Mouse (Mus musculus) intestine, embryonic 15.5 days (tissue): ENCODE measurements around the gene St6galnac5. TPM values are rescaled to one million over a fixed set of nuclear protein-coding genes. Genes with fewer than 3 reads are reported as not detected.

Source experiments
- ATAC-seq: fragments of 200-750 bp; cut with Nextera tagmentation; 2 replicates; pipeline ENCODE4 v1.8.0; 2017; ENCODE audit warnings: moderate TSS enrichment, moderate library complexity
- H3K27ac ChIP-seq: fragments of 300-500 bp; sonication (generic); 2 replicates; pipeline ENCODE4 v1.5.1; 2015; ENCODE audit warnings: mild to moderate bottlenecking, inconsistent platforms
- H3K27me3 ChIP-seq: fragments of 300-500 bp; sonication (generic); replicated peaks from 2 replicates; pipeline ENCODE4 v1.6.1; 2015; ENCODE audit warnings: inconsistent platforms
- H3K36me3 ChIP-seq: fragments of 300-500 bp; sonication (generic); 2 replicates; pipeline ENCODE4 v1.6.1; 2015; ENCODE audit warnings: inconsistent platforms
- H3K4me1 ChIP-seq: fragments of 300-500 bp; sonication (generic); replicated peaks from 2 replicates; pipeline ENCODE4 v1.6.1; 2015; ENCODE audit warnings: inconsistent platforms
- H3K4me2 ChIP-seq: fragments of 300-500 bp; sonication (generic); replicated peaks from 2 replicates; pipeline ENCODE4 v1.6.1; 2015; ENCODE audit warnings: mild to moderate bottlenecking, inconsistent platforms
- H3K4me3 ChIP-seq: fragments of 300-500 bp; sonication (generic); replicated peaks from 2 replicates; pipeline ENCODE4 v1.5.1; 2015; ENCODE audit warnings: inconsistent platforms
- H3K9ac ChIP-seq: fragments of 300-500 bp; sonication (generic); 2 replicates; pipeline ENCODE4 v1.6.1; 2015; ENCODE audit warnings: inconsistent platforms
- H3K9me3 ChIP-seq: fragments of 300-500 bp; sonication (generic); 2 replicates; pipeline ENCODE4 v1.6.1; 2016; ENCODE audit warnings: inconsistent platforms
- WGBS: fragments of 180-500 bp; shearing (Covaris S2); methylation state at CpG from one replicate; pipeline ENCODE4 v1.1.7; 2015; 5-methylcytosine and 5-hydroxymethylcytosine counted together
- polyA plus RNA-seq: library from polyadenylated mRNA; unstranded; fragments of >200 nt; fragmentation: Nextera tagmentation; extraction: Ambion mirVana; gene quantifications from 2 replicates; pipeline ENCODE4 v1.2.1, GENCODE M21; 2015

St6galnac5 gene
- polyA plus RNA-seq, 1 experiment from 2014 or later: 0.40 TPM

DNA sequence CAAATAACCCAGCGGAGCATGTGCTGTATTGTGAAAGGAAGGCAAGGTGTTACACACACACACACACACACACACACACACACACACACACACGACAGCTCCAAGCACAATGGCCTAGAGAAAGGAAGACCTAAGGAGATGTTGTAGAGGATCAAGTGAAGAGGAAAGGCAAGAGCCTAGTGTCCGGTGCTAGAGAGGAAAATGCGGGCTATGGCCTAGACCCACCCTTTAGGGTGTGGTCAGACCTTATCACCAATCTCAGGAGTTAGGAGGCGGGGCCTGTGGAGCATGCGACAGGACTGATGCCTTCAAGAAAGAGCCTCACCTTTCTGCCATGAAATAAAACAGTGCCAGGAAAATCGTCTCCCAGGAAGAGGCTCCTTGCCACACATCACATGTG is 33.5 kb downstream of the St6galnac5 start:
- Histone ChIP-seq H3K9ac (no peak overlapping the region), H3K27ac (no peak overlapping the region), H3K27me3 (no peaks in the 10 kb centered on the region), H3K4me3 (no peak overlapping the region), H3K9me3 (no peaks in the 10 kb centered on the region), H3K4me1 (no peaks in the 10 kb centered on the region), H3K36me3 (no peaks in the 10 kb centered on the region), H3K4me2 (no peak overlapping the region)
- no peak for ATAC-seq
- 85% methylated on average over 7 of the region's 7 CpGs for WGBS

DNA sequence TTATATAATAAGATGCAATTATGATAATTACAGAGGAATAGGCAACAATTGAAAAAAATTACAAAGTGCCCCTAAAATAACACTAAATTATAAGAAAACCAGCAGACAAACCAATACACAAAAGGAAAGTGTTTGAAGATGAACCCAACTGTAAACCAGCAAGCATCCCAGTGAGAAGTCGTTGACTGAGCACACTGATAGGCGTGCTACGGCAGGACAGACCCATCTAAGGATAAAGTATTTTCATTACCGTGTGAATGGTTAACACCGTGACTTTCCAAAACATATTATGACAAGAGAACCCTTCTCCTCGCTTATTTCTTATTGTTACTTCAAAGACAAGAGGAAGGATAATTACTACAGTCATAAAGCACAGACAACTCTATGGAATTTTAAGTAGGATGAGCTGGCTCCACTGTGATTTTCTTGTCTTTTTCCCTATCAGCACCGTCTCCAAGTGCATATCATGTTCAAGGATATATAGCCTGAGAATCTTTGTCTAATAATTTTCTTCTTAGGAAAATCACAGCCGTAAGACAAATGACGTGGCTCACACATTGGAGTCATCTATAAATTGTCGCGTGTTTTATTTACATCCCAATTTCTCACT is 34.9 kb downstream of the St6galnac5 start:
- Histone ChIP-seq H3K9me3 (no peaks in the 10 kb centered on the region), H3K27ac (no peak overlapping the region), H3K4me3 (no peak overlapping the region), H3K36me3 (no peaks in the 10 kb centered on the region), H3K4me2 (no peak overlapping the region), H3K27me3 (no peaks in the 10 kb centered on the region), H3K9ac (no peak overlapping the region), H3K4me1 (no peaks in the 10 kb centered on the region)
- ATAC-seq: no peak
- 82% methylated on average over 11 of the region's 11 CpGs for WGBS

DNA sequence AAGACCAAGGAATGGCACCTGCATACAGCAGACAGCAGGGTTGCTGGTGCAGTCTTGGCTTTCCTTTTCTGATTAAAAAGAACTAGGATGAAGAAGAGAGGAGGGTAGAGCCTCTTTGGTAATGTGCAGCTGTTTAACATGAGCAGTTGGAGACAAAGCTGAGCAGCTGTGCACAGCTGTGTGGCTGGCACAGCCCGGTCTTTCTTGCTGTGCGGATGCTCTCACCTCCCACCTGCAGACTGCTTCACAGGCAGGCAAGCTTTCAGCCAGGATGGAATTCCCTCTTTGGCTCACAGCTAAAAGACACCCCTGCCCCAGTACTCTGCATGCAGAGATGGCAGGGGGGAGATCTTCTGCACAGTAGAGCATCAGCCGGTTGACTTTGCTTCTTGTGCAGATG is 37.3 kb downstream of the St6galnac5 start:
- Histone ChIP-seq H3K9ac (no peak overlapping the region), H3K27me3 (no peaks in the 10 kb centered on the region), H3K9me3 (no peaks in the 10 kb centered on the region), H3K4me3 (no peak overlapping the region), H3K4me1 (no peaks in the 10 kb centered on the region), H3K4me2 (no peak overlapping the region), H3K27ac (no peak overlapping the region), H3K36me3 (no peaks in the 10 kb centered on the region)
- WGBS: 73% methylated on average over 3 of the region's 3 CpGs
- ATAC-seq: no peak

DNA sequence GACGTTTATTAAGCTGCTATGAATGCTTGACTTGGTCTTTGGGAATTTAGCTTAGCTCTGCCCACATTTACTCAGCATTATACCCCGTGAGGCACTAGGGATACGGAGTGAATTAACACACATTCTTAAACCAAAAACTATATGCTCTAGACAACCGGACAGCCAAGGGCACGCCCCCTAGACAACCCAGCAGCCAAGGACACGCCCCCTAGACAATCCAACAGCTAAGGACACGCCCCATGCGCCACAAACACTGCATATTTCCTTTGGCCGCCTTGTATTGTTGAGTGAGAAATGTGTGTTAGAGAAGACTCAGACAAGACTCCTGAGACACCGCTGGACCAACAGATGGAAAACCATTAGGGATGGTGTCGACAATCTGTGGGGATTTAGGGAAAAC is 39.1 kb downstream of the St6galnac5 start:
- peak; percentile 72; the same call in 1 of the 2 replicates for ATAC-seq
- H3K4me1 ChIP-seq: no peaks in the 10 kb centered on the region
- no peak overlapping the region for H3K4me2 ChIP-seq
- H3K27ac ChIP-seq: no peak overlapping the region
- no peaks in the 10 kb centered on the region for H3K27me3 ChIP-seq
- H3K9me3 ChIP-seq: no peaks in the 10 kb centered on the region
- no peaks in the 10 kb centered on the region for H3K36me3 ChIP-seq
- no peak overlapping the region for H3K9ac ChIP-seq
- 68% methylated on average over 11 of the region's 11 CpGs for WGBS
- no peak overlapping the region for H3K4me3 ChIP-seq

GRCm38 (mm10) chr3:152941671-152942070 is 40.4 kb downstream of the St6galnac5 start:
- no peak overlapping the region for H3K9ac ChIP-seq
- ATAC-seq: no peak
- 80% methylated on average over 5 of the region's 5 CpGs for WGBS
- H3K36me3 ChIP-seq: no peaks in the 10 kb centered on the region
- H3K9me3 ChIP-seq: no peaks in the 10 kb centered on the region
- no peaks in the 10 kb centered on the region for H3K4me1 ChIP-seq
- no peak overlapping the region for H3K4me3 ChIP-seq
- H3K27ac ChIP-seq: no peak overlapping the region
- H3K27me3 ChIP-seq: no peaks in the 10 kb centered on the region
- H3K4me2 ChIP-seq: no peak overlapping the region

GRCm38 (mm10) chr3:152936313-152936712 is 45.7 kb downstream of the St6galnac5 start:
- 86% methylated on average over 3 of the region's 3 CpGs for WGBS
- H3K9ac ChIP-seq: no peak overlapping the region
- H3K27me3 ChIP-seq: no peaks in the 10 kb centered on the region
- no peak overlapping the region for H3K4me2 ChIP-seq
- no peak overlapping the region for H3K27ac ChIP-seq
- no peaks in the 10 kb centered on the region for H3K9me3 ChIP-seq
- H3K36me3 ChIP-seq: no peaks in the 10 kb centered on the region
- no peak overlapping the region for H3K4me3 ChIP-seq
- no peak for ATAC-seq
- H3K4me1 ChIP-seq: no peaks in the 10 kb centered on the region

GRCm38 (mm10) chr3:152933737-152934136 is 48.3 kb downstream of the St6galnac5 start:
- Histone ChIP-seq H3K4me2 (no peak overlapping the region), H3K4me1 (no peaks in the 10 kb centered on the region), H3K27me3 (no peaks in the 10 kb centered on the region), H3K36me3 (no peaks in the 10 kb centered on the region), H3K9me3 (no peaks in the 10 kb centered on the region), H3K4me3 (no peak overlapping the region), H3K27ac (no peak overlapping the region), H3K9ac (no peak overlapping the region)
- ATAC-seq: no peak
- WGBS: 91% methylated on average over 3 of the region's 3 CpGs

DNA sequence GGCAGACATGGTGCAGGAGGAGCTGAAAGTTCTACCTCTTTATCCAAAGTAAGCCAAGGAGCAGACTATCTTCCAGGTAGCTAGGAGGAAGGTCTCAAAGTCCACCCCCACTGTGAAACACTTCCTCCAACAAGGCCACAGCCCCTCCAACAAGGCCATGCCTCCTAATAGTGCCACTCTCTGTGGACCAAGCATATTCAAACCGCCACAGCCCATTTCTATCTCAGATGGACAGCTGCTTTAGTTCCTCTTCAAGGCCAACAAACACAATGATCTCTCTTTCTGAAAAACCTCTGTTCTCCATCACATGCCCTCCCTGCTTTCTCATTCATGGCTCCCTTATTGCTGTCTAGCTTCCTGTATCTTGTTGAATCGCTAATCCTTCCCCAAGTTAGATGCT is 49.5 kb downstream of the St6galnac5 start:
- no peak overlapping the region for H3K9ac ChIP-seq
- ATAC-seq: no peak
- H3K36me3 ChIP-seq: no peaks in the 10 kb centered on the region
- no peak overlapping the region for H3K4me3 ChIP-seq
- H3K4me1 ChIP-seq: no peaks in the 10 kb centered on the region
- 87% methylated on average over 2 of the region's 2 CpGs for WGBS
- H3K27me3 ChIP-seq: no peaks in the 10 kb centered on the region
- H3K4me2 ChIP-seq: no peak overlapping the region
- H3K27ac ChIP-seq: no peak overlapping the region
- no peaks in the 10 kb centered on the region for H3K9me3 ChIP-seq

- ATAC-seq: no peak
- WGBS: 67% methylated on average over 4 of the region's 4 CpGs
These were observed 50.0 kb downstream of the St6galnac5 start for GRCm38 (mm10) chr3:152932096-152932495.

GRCm38 (mm10) chr3:152931354-152931753 is 50.7 kb downstream of the St6galnac5 start:
- no peak overlapping the region for H3K27ac ChIP-seq
- 84% methylated on average over 3 of the region's 3 CpGs for WGBS
- H3K9me3 ChIP-seq: no peaks in the 10 kb centered on the region
- no peak overlapping the region for H3K4me3 ChIP-seq
- H3K4me2 ChIP-seq: no peak overlapping the region
- H3K36me3 ChIP-seq: no peaks in the 10 kb centered on the region
- no peak for ATAC-seq
- no peak overlapping the region for H3K9ac ChIP-seq
- H3K27me3 ChIP-seq: no peaks in the 10 kb centered on the region
- H3K4me1 ChIP-seq: no peaks in the 10 kb centered on the region

More at GRCm38 (mm10) chr3:152932096-152932495, 50.0 kb downstream of the St6galnac5 start:
- no peak overlapping the region for H3K27ac ChIP-seq
- no peaks in the 10 kb centered on the region for H3K27me3 ChIP-seq
- H3K36me3 ChIP-seq: no peaks in the 10 kb centered on the region
- H3K9ac ChIP-seq: no peak overlapping the region
- H3K9me3 ChIP-seq: no peaks in the 10 kb centered on the region
- H3K4me2 ChIP-seq: no peak overlapping the region
- no peak overlapping the region for H3K4me3 ChIP-seq
- H3K4me1 ChIP-seq: no peaks in the 10 kb centered on the region

DNA sequence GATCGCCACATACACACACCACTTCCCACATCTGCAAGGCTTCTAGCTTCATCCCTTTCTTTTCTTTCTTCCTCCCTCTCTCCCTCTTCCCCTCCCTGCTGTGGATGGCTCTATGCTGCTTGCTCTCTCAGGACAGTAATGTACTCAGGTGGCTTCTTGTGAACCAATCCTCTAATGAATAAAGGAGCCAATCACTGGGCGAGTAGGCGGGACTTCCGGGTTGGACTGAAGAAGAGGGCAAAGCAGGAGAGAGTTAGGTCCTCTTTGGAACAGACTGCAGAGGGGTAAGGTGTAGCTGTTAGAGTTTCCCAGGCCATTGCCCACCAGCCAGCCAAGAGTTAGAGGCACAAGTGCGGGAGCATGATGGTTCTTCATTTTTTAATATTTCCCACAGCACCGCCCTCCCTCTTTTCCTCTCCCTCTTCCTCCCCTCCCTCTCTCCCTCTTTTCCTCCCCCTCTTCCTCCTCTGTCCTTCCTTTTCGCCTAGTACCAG is 52.2 kb downstream of the St6galnac5 start:
- Histone ChIP-seq H3K36me3 (no peaks in the 10 kb centered on the region), H3K27ac (no peak overlapping the region), H3K4me2 (no peak overlapping the region), H3K9me3 (no peaks in the 10 kb centered on the region), H3K27me3 (no peaks in the 10 kb centered on the region), H3K4me1 (no peaks in the 10 kb centered on the region), H3K4me3 (no peak overlapping the region), H3K9ac (no peak overlapping the region)
- 81% methylated on average over 7 of the region's 7 CpGs for WGBS
- ATAC-seq: peak; percentile 53; the same call in 1 of the 2 replicates

DNA sequence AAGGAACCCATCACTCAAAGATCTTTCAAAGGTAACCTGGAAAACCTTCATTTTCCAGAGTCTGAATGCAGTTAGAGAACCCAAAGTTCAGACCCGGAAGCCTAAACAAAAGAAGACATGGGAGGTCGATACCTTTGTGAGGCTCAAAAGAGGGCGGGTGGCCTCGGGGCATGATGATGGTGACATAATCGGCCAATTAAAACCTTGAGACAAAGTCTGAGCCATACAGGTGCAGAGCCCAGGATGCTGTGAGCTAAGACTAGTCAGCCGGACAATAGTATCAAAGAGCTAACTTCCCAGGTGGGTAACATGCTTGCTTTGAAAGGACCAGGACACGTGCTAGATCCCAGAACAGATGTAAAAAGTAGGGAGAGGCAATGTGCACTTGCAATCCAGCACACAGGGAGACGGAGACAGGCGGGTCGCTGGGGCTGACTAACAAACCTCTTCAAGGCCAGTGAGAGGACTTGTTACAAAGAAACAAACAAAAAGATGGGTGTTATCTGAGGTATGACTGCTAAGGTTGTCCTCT is 52.7 kb downstream of the St6galnac5 start:
- no peaks in the 10 kb centered on the region for H3K27me3 ChIP-seq
- H3K36me3 ChIP-seq: no peaks in the 10 kb centered on the region
- H3K4me3 ChIP-seq: no peak overlapping the region
- no peak overlapping the region for H3K9ac ChIP-seq
- WGBS: 64% methylated on average over 10 of the region's 10 CpGs
- H3K4me2 ChIP-seq: no peak overlapping the region
- H3K9me3 ChIP-seq: no peaks in the 10 kb centered on the region
- no peaks in the 10 kb centered on the region for H3K4me1 ChIP-seq
- no peak for ATAC-seq
- H3K27ac ChIP-seq: no peak overlapping the region

GRCm38 (mm10) chr3:152928287-152928975 is 53.6 kb downstream of the St6galnac5 start:
- Histone ChIP-seq H3K4me2 (no peak overlapping the region), H3K36me3 (no peaks in the 10 kb centered on the region), H3K9me3 (no peaks in the 10 kb centered on the region), H3K9ac (no peak overlapping the region), H3K4me3 (no peak overlapping the region), H3K27me3 (no peaks in the 10 kb centered on the region), H3K4me1 (no peaks in the 10 kb centered on the region), H3K27ac (no peak overlapping the region)
- ATAC-seq: no peak
- WGBS: 59% methylated on average over 13 of the region's 13 CpGs
